Mouse (Mus musculus) CD4-positive naive resting alpha-beta T cell, adult 57 days (primary cell): ENCODE data around the gene Aadacl2. TPM values are rescaled to one million over a fixed set of nuclear protein-coding genes. Genes with fewer than 3 reads are reported as not detected.

ENCODE experiments used
- total RNA-seq: library from RNA; stranded (reverse); gene quantifications from one replicate; pipeline ENCODE4 v1.2.4, GENCODE M21; 2023

Gene Aadacl2
- total RNA-seq: not detected

GRCm38 (mm10) chr3:60006443-60006842, at the start of gene Aadacl2:
Gene Aadacl2 (plus strand): TSS chr3:60006743.

GRCm38 (mm10) chr3:60025417-60025816, 18.9 kb downstream of the Aadacl2 start, which contains the start of gene Aadac:
Gene Aadac (plus strand): TSS chr3:60025717.

Other genes with a start within 250 kb of the Aadacl2 start
- gene Gm8298, start 145.7 kb upstream of the Aadacl2 start, total RNA-seq: not detected
- not detected for gene C130079G13Rik, start 81.5 kb upstream of the Aadacl2 start, total RNA-seq
- gene Aadac, start 19.0 kb downstream of the Aadacl2 start, total RNA-seq: not detected
- not detected for gene Sucnr1, start 75.1 kb downstream of the Aadacl2 start, total RNA-seq